Mouse (Mus musculus): Measurements from ENCODE around the gene Lrig2.

DNA sequence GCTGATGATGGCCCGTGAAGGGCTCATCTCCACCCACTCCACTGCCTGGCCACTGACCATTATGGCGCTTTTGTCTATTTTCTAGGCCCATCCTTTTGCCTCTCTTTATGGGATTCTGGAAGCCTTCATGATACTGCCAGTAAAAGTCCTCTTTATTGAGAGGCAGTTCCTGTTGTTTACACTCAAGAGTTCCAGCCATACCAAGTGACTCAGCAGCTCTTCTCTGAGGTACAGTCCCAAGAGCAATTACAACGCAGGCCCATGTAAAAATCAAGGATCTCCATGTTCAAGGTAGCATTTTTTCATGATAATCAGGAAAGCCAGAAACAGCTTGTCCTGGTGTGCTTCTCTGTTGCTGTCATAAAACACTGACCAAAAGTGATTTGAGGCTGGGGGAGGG lies 75.8 kb downstream of the Lrig2 start:
- no peak for TF ChIP-seq CTCF (IDR thresholded peaks at IDR 0.05; ENCODE audit: extremely low read depth, insufficient read depth, low read length)
- TF ChIP-seq POLR2A (IDR thresholded peaks at IDR 0.05; ENCODE audit: extremely low read depth, insufficient read depth, low read length) = no peak

Data from cortical plate, adult 2 months (tissue).